Mouse (Mus musculus) urinary bladder, postnatal 10 days (tissue): ENCODE measurements around the gene Gm2696.

Experiments
- DNase-seq: peaks from one replicate; pipeline ENCODE4 v3.0.0; 2022; ENCODE audit warnings: low spot score

Gene Gm2696

GRCm38 (mm10) chr10:77847538-77847937 is 33.1 kb downstream of the Gm2696 start:
- DNase-seq = no peak

DNA sequence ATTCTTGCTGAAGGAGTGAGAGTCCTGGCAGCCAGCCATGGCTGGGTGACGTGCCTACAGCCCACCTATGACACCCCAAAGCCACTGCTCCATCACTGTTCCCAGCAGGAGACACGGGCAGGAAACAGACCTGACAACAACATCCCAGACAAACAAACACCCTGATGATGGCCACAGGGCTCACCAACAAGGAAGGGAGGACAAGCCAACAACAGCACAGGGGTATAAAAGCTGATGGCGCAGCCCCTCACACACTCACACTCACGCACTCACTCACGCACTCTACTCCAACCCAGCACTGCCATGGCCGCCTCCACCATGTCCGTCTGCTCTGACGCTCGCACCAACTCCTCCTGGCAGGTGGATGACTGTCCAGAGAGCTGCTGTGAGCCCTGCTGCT is 38.1 kb downstream of the Gm2696 start, which contains the start of gene Gm10318:
TSS of gene Gm10318 (plus strand) at position 301 of the 400 bp plus-strand sequence.
- DNase-seq = no peak

DNA sequence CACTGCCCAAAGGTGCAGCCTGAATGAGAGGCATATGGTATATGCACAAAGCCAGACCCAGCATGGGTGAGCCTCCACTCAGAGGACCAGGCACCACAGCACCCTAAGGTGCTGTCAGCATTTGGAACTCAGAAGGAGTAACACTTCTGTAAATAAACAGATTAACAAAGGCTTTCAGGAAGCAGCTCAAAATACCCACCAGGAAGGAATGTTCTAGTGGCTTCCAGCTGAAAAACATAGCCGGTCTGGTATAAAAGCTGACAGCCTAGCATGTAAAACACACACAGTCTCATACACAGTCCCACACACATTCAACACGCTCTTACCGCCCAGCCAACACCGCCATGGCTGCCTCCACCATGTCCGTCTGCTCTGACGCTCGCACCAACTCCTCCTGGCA is 47.2 kb downstream of the Gm2696 start, which contains the start of gene Gm3285:
TSS of gene Gm3285 (plus strand) at position 301 of the 400 bp plus-strand sequence.
- DNase-seq = no peak

DNA sequence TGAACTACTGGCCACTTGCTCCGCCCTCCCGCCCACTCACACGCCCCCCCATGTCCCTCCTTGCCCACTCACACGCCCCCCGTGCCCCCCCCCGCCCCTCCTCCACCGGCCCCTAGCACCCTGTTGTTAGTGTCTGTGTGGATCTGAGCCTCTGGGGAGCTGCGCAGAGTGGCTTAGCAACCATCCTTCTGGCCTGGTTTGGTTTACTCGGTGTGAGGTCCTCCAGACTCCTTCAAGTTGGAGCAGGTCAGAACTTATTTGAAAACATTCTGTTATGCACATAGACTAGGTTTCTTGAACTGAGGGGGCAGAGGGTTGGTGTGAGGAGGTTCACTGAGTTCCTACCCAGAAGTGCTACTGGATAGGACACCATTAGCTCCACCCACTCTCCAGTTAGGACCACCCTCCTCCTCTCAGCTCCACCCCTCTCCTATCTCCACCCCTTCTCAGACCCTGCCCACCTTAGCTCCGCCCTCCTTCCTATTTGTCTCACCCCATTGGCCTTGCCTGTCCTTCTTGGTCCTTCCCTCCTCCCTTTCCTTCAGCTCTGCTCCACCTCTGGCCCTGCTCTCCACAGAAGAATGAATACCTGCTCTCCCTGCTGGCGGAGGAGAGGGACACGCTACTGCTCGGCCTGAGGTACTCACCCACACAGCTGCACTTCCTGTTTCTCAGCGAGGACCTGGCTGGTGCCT is 49.7 kb downstream of the Gm2696 start:
- DNase-seq = no peak

DNA sequence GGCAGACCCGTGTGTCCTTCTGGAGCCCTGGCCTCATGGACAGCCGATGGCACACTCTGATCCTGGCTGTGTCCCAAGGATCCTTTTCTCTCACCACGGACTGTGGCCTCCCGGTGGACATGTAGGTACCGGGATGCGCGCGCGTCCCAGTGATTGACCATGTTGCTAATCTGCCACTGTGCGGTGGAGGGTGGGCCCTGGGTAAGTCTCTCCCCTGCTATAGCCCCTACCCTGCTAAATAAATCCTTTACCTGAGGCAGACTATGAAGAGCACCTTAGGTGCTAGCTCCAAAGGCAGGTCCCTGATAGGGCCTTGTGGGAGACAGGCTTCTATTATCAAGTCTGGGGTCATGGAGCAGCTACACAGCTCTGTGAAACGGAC is 50.3 kb downstream of the Gm2696 start:
- no peak for DNase-seq

GRCm38 (mm10) chr10:77867546-77867945 is 53.1 kb downstream of the Gm2696 start:
- no peak for DNase-seq

DNA sequence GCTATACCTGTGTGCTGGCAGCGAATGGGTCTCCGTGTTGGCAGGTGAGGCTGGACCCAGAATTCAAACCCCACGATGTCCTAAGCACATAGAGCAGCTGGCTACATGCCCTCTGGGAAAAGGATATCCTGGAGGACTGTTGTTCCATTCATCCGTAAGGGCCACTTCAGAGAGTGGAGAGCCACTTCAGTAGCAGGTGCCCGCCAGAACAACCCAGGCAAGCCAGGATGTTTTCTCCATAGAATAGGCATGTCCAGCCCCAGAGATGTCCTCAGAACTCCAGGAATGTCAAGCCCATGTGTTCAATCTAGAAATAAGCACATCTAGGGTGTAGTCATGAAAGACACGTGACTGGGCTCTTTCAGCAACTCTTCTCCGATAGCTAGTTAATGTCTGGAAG is 55.2 kb downstream of the Gm2696 start:
- no peak for DNase-seq

GRCm38 (mm10) chr10:77878985-77879384 is 64.5 kb downstream of the Gm2696 start:
- no peak for DNase-seq

DNA sequence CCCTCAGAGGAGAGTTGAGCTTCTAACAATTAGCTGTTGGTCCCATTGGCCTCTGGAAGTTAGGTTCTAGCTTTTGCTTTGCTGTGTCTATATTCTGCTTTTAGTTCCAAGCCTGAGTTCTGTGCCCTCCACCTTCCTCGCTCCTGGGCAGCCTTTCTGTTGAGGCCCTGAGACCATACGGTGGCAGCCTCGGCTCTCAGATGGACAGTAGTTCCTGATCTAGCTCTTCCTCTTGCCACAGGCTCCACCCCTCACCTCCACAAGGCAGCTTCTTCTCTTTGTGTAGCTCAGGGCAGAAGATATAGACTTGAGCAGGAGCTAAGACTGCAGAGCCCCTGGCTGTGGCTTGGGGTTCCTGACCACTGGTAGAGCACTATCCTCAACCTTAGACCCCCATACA is 65.8 kb downstream of the Gm2696 start:
- no peak for DNase-seq

GRCm38 (mm10) chr10:77882553-77882952 is 68.1 kb downstream of the Gm2696 start:
- no peak for DNase-seq
